Mouse (Mus musculus) hindbrain, embryonic 14.5 days (tissue): ENCODE measurements around the gene Cabp4. TPM values are rescaled to one million over a fixed set of nuclear protein-coding genes. Genes with fewer than 3 reads are reported as not detected.

Experiments
- ATAC-seq: fragments of 200-750 bp; cut with Nextera tagmentation; 2 replicates; pipeline ENCODE4 v1.8.0; 2017; ENCODE audit warnings: moderate number of reproducible peaks, mild to moderate bottlenecking, moderate TSS enrichment, moderate library complexity; ENCODE audit not compliant: low FRiP score
- DNase-seq: peaks from one replicate; pipeline ENCODE4 v3.0.0-alpha.2; 2015; ENCODE audit warnings: low spot score
- H3K27ac ChIP-seq: fragments of 300-500 bp; sonication (generic); 2 replicates; pipeline ENCODE4 v1.5.1; 2014; ENCODE audit warnings: mild to moderate bottlenecking, moderate library complexity
- H3K27me3 ChIP-seq: fragments of 300-500 bp; sonication (generic); 2 replicates; pipeline ENCODE4 v1.6.1; 2014; ENCODE audit warnings: mild to moderate bottlenecking, low read length, mixed read lengths; ENCODE audit not compliant: control insufficient read depth, insufficient read depth
- H3K36me3 ChIP-seq: fragments of 300-500 bp; sonication (generic); replicated peaks from 2 replicates; pipeline ENCODE4 v1.6.1; 2014; ENCODE audit not compliant: control insufficient read depth, insufficient read depth
- H3K4me1 ChIP-seq: fragments of 300-500 bp; sonication (generic); replicated peaks from 2 replicates; pipeline ENCODE4 v1.6.1; 2014; ENCODE audit warnings: antibody characterized with exemption, low read length, mixed read lengths; ENCODE audit not compliant: control insufficient read depth, insufficient read depth
- H3K4me2 ChIP-seq: fragments of 300-500 bp; sonication (generic); replicated peaks from 2 replicates; pipeline ENCODE4 v1.6.1; 2014; ENCODE audit warnings: mild to moderate bottlenecking, moderate library complexity
- H3K4me3 ChIP-seq: fragments of 300-500 bp; sonication (generic); replicated peaks from 2 replicates; pipeline ENCODE4 v1.5.1; 2014; ENCODE audit warnings: mild to moderate bottlenecking, low read length
- H3K9ac ChIP-seq: fragments of 300-500 bp; sonication (generic); 2 replicates; pipeline ENCODE4 v1.6.1; 2014
- H3K9me3 ChIP-seq: fragments of 300-500 bp; sonication (generic); 2 replicates; pipeline ENCODE4 v1.6.1; 2016; ENCODE audit warnings: low read length; ENCODE audit not compliant: control insufficient read depth
- WGBS: fragments of 180-500 bp; shearing (Covaris S2); extraction: QIAGEN DNeasy Blood & Tissue Kit; methylation state at CpG from one replicate; pipeline ENCODE4 v1.1.7; 2014; 5-methylcytosine and 5-hydroxymethylcytosine counted together
- polyA plus RNA-seq: library from polyadenylated mRNA; unstranded; fragments of >200 nt; fragmentation: Nextera tagmentation; extraction: Ambion mirVana; gene quantifications from 2 replicates; pipeline ENCODE4 v1.2.1, GENCODE M21; 2014

Gene Cabp4
- polyA plus RNA-seq, 1 experiment from 2014 or later = 0.11 TPM

- no peak for ATAC-seq
- Histone ChIP-seq H3K9ac (no peak overlapping the region), H3K27ac (0 out of 2 replicates have a peak overlapping the region, but pooled peaks have one; percentile 89), H3K4me1 (peaks cover 38% of the 10 kb centered on the region), H3K4me2 (peak overlapping the region; percentile 73), H3K9me3 (no peaks in the 10 kb centered on the region), H3K4me3 (peak overlapping the region; percentile 66; the same call in 1 of the 2 replicates), H3K27me3 (no peaks in the 10 kb centered on the region), H3K36me3 (no peaks in the 10 kb centered on the region)
- 68% methylated on average over 3 of the region's 3 CpGs for WGBS
- no peak for DNase-seq
Measured at GRCm38 (mm10) chr19:4095802-4096201, 48.0 kb downstream of the Cabp4 start.

GRCm38 (mm10) chr19:4094774-4095303, 49.0 kb downstream of the Cabp4 start:
- Histone ChIP-seq H3K4me1 (peaks cover 29% of the 10 kb centered on the region), H3K36me3 (no peaks in the 10 kb centered on the region), H3K27ac (no peak overlapping the region), H3K9me3 (no peaks in the 10 kb centered on the region), H3K4me3 (no peak overlapping the region), H3K9ac (no peak overlapping the region), H3K4me2 (no peak overlapping the region), H3K27me3 (no peaks in the 10 kb centered on the region)
- no peak for ATAC-seq
- 78% methylated on average over 5 of the region's 5 CpGs for WGBS
- no peak for DNase-seq

- peaks cover 24% of the 10 kb centered on the region for H3K4me1 ChIP-seq
- no peak for ATAC-seq
- no peak overlapping the region for H3K27ac ChIP-seq
- no peaks in the 10 kb centered on the region for H3K36me3 ChIP-seq
- DNase-seq = no peak
- H3K27me3 ChIP-seq = no peaks in the 10 kb centered on the region
- no peak overlapping the region for H3K4me2 ChIP-seq
- no peak overlapping the region for H3K9ac ChIP-seq
- no peak overlapping the region for H3K4me3 ChIP-seq
- H3K9me3 ChIP-seq = no peaks in the 10 kb centered on the region
- WGBS = 86% methylated on average over 3 of the region's 3 CpGs
Measured at GRCm38 (mm10) chr19:4094348-4094747, 49.5 kb downstream of the Cabp4 start.

GRCm38 (mm10) chr19:4093772-4094171, 50.1 kb downstream of the Cabp4 start:
- H3K36me3 ChIP-seq = no peaks in the 10 kb centered on the region
- 86% methylated on average over 7 of the region's 7 CpGs for WGBS
- H3K9me3 ChIP-seq = no peaks in the 10 kb centered on the region
- no peak overlapping the region for H3K4me2 ChIP-seq
- DNase-seq (no peak), ATAC-seq (no peak)
- H3K27me3 ChIP-seq = no peaks in the 10 kb centered on the region
- H3K27ac ChIP-seq = no peak overlapping the region
- H3K4me1 ChIP-seq = peaks cover 18% of the 10 kb centered on the region
- no peak overlapping the region for H3K4me3 ChIP-seq
- H3K9ac ChIP-seq = no peak overlapping the region

GRCm38 (mm10) chr19:4092750-4093149, 51.1 kb downstream of the Cabp4 start:
- ATAC-seq = no peak
- no peak overlapping the region for H3K4me3 ChIP-seq
- no peaks in the 10 kb centered on the region for H3K9me3 ChIP-seq
- H3K4me1 ChIP-seq = peaks cover 12% of the 10 kb centered on the region
- no peak for DNase-seq
- H3K27me3 ChIP-seq = no peaks in the 10 kb centered on the region
- no peak overlapping the region for H3K27ac ChIP-seq
- H3K4me2 ChIP-seq = no peak overlapping the region
- H3K9ac ChIP-seq = no peak overlapping the region
- WGBS = 91% methylated on average over 3 of the region's 3 CpGs
- no peaks in the 10 kb centered on the region for H3K36me3 ChIP-seq

- Histone ChIP-seq H3K4me2 (no peak overlapping the region), H3K27me3 (no peaks in the 10 kb centered on the region), H3K36me3 (no peaks in the 10 kb centered on the region), H3K4me3 (no peak overlapping the region), H3K27ac (no peak overlapping the region), H3K9me3 (no peaks in the 10 kb centered on the region), H3K4me1 (peaks cover 6% of the 10 kb centered on the region; the same call in 1 of the 2 replicates), H3K9ac (no peak overlapping the region)
- no peak for DNase-seq
- no peak for ATAC-seq
- 81% methylated on average over 2 of the region's 2 CpGs for WGBS
Measured at GRCm38 (mm10) chr19:4091383-4091782, 52.5 kb downstream of the Cabp4 start.

GRCm38 (mm10) chr19:4090446-4090845, 53.4 kb downstream of the Cabp4 start:
- H3K4me2 ChIP-seq = no peak overlapping the region

GRCm38 (mm10) chr19:4089128-4089527, 54.7 kb downstream of the Cabp4 start:
- Histone ChIP-seq H3K36me3 (no peaks in the 10 kb centered on the region), H3K4me2 (no peak overlapping the region), H3K9me3 (no peaks in the 10 kb centered on the region), H3K27me3 (no peaks in the 10 kb centered on the region), H3K4me3 (no peak overlapping the region), H3K9ac (no peak overlapping the region), H3K27ac (no peak overlapping the region), H3K4me1 (no peaks in the 10 kb centered on the region)
- no peak for DNase-seq
- WGBS = 81% methylated on average over 6 of the region's 6 CpGs
- ATAC-seq = no peak

More at GRCm38 (mm10) chr19:4090446-4090845, 53.4 kb downstream of the Cabp4 start:
- WGBS = 81% methylated on average over 3 of the region's 3 CpGs
- ATAC-seq (no peak), DNase-seq (no peak)
- Histone ChIP-seq H3K27me3 (no peaks in the 10 kb centered on the region), H3K4me1 (no peaks in the 10 kb centered on the region), H3K27ac (no peak overlapping the region), H3K36me3 (no peaks in the 10 kb centered on the region), H3K9me3 (no peaks in the 10 kb centered on the region), H3K4me3 (no peak overlapping the region), H3K9ac (no peak overlapping the region)

- WGBS = 60% methylated on average over 5 of the region's 5 CpGs
- H3K36me3 ChIP-seq = no peaks in the 10 kb centered on the region
- H3K4me3 ChIP-seq = no peak overlapping the region
- no peaks in the 10 kb centered on the region for H3K4me1 ChIP-seq
- H3K9me3 ChIP-seq = no peaks in the 10 kb centered on the region
- H3K27me3 ChIP-seq = no peaks in the 10 kb centered on the region
- H3K9ac ChIP-seq = no peak overlapping the region
- DNase-seq (no peak), ATAC-seq (no peak)
- no peak overlapping the region for H3K4me2 ChIP-seq
- H3K27ac ChIP-seq = no peak overlapping the region
Measured at GRCm38 (mm10) chr19:4088146-4088545, 55.7 kb downstream of the Cabp4 start.

- no peak overlapping the region for H3K4me3 ChIP-seq
- no peaks in the 10 kb centered on the region for H3K27me3 ChIP-seq
- no peaks in the 10 kb centered on the region for H3K36me3 ChIP-seq
- H3K4me1 ChIP-seq = no peaks in the 10 kb centered on the region
- ATAC-seq (no peak), DNase-seq (no peak)
- H3K9ac ChIP-seq = no peak overlapping the region
- 90% methylated on average over 5 of the region's 5 CpGs for WGBS
- no peak overlapping the region for H3K27ac ChIP-seq
- H3K4me2 ChIP-seq = no peak overlapping the region
- H3K9me3 ChIP-seq = no peaks in the 10 kb centered on the region
Measured at GRCm38 (mm10) chr19:4087090-4087489, 56.7 kb downstream of the Cabp4 start.
